Mouse (Mus musculus) layer of hippocampus, adult 18-20 months (tissue): Measurements from ENCODE around the gene Pias1. TPM values are rescaled to one million over a fixed set of nuclear protein-coding genes. Genes with fewer than 3 reads are reported as not detected.
"Not testable (repeated sequence)": the region's sequence is repeated elsewhere in the genome, so short reads cannot be mapped to it uniquely, and the experiment has no call there.

Experiments used
- DNase-seq, 2 experiments: peaks; one replicate each; pipeline ENCODE4 v3.0.0; 2022; ENCODE audit warnings: low spot score in 2 of 2
- total RNA-seq, 2 experiments: library from RNA; stranded (reverse); gene quantifications; 2 replicates each; pipeline ENCODE4 v1.2.3; 2021

The Pias1 gene
- total RNA-seq, 2 experiments from 2014 or later: 68.0 to 70.8 TPM

- no peak for DNase-seq
Observed at GRCm38 (mm10) chr9:62945346-62945745, 42.4 kb downstream of the Pias1 start.

DNA sequence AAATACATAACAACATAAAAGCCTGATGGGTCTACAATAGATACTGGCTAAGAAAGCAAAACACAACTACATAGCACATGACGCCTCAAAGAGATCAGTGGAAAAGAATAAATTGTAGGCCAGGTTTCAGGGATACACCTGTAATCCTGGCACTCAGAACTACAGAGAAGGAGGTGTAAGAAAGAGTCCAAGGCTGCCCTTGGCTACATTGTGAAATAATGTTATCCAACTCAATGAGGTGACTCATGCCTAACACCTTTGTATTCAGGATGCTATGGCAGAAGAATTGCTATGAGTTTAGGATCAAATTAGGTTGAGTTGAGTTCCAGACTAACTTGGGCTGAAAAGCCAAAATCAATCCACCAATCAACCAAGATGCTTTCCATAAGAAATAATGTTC is 43.7 kb downstream of the Pias1 start:
- DNase-seq: no peak

DNA sequence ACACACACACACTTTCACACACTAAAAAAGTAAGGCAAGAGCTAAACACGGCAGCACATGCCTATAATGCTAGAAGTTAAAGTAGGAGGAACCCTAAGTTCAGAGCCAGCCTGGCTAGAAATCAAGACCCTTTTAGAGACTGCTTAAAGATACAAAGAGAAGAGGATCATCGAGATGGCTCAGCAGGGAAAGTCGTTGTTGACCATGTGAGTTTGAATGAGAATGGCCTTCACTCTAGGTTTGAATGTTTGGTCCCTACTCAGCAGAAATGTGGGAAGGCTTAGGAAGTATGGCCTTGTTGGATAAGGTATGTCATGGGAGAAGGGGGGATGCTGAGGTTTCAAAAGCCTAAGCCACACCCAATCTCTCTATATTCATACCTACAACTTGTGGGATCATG is 46.8 kb downstream of the Pias1 start:
- DNase-seq: no peak

GRCm38 (mm10) chr9:62935854-62936253 is 51.9 kb downstream of the Pias1 start:
- DNase-seq: peak in 1 of 2 experiments; percentile 18

GRCm38 (mm10) chr9:62934700-62935400 is 52.9 kb downstream of the Pias1 start:
- no peak for DNase-seq

- DNase-seq: no peak
Observed at GRCm38 (mm10) chr9:62932575-62933339, 55.0 kb downstream of the Pias1 start.

- DNase-seq: peak in 1 of 2 experiments; percentile 25
Observed at GRCm38 (mm10) chr9:62924886-62925610, 62.7 kb downstream of the Pias1 start.

DNA sequence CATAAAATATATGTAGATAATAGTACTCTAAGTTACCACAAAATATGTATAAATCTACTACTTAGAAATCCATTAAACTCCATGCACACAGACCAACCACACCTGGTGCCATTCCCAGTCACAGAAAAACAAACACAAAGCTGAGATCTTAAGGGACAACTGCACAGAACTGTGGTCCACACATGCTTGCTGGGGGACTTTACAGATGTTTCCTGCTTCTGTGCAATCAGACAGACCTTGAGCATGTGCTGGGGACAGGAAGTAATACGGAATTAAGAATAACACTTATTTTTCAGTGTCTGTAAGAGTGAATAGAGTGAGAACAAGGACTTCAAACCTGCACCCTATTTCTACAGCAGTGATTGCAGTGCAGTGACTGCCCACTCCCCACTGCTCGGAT is 66.8 kb downstream of the Pias1 start:
- DNase-seq: no peak

DNA sequence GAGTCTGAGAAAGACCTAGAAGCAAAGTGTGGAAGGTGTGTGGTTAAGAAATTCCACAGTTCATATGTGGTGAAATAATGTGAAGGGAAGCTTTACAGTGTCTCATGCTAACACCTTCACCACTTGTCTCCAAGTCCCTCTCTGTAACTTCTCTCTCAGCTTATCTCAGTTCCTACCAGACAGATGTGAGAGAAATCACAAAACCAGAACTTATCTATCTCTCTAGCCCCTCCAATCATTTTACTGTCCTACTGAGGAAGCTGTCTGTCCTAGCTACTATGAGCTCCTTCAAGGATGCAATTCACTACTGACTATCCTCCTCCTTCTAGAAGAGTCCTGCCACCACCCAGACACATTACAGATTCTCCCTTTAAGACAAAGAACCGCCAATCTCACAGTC is 70.7 kb downstream of the Pias1 start:
- no peak for DNase-seq

GRCm38 (mm10) chr9:62913390-62914069 is 74.2 kb downstream of the Pias1 start:
- DNase-seq: no peak

DNA sequence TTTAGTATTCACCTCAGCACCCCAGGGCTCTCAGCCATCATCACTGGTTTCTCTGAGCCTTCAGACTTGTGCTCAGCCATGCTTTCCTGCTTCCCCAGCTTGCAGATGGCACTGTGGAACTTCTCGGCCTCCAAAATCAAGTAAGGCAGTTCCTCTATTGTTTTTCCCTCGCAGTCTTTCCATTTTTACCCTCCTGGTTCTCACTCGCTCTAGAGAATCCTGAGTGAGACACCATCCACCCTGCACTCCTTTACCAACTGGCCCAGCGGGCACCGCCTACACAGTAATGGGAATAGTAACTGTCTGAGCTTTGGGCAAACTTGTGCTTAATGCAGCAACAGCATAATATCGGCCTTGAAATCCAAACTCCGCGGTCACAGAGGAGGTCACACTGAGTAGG is 82.7 kb downstream of the Pias1 start:
- DNase-seq: peak in 1 of 2 experiments; percentile 25

- DNase-seq: no peak
Observed at GRCm38 (mm10) chr9:62903841-62904240, 83.9 kb downstream of the Pias1 start.

GRCm38 (mm10) chr9:62901736-62902135 is 86.0 kb downstream of the Pias1 start:
- DNase-seq: no peak

- no peak for DNase-seq
Observed at GRCm38 (mm10) chr9:62894486-62894885, 93.2 kb downstream of the Pias1 start.

GRCm38 (mm10) chr9:62881871-62882270 is 105.9 kb downstream of the Pias1 start:
- DNase-seq: peak in 1 of 2 experiments; percentile 31

- no peak for DNase-seq
Observed at GRCm38 (mm10) chr9:62877825-62878224, 109.9 kb downstream of the Pias1 start.

GRCm38 (mm10) chr9:62876966-62877616 is 110.6 kb downstream of the Pias1 start:
- DNase-seq: no peak

DNA sequence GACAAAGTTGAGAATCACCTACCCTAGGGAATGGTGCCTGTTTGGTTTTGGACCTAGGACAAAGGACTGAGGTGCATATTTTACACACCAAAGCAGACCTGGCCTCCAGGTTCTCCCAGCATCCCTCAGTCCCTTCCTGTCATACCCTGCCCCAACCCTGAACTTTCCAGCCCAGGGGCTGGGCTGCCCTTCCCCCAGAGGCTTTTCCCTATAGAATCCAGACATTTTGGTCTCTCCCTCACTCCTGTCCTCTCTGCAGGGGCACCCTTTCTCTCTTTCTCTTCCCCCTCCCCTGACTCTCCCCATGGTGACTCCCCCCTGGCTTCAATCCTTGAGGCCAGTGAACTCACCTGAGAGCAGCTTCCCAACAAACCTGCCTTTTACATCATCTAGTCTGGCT is 117.0 kb downstream of the Pias1 start:
- no peak for DNase-seq

DNA sequence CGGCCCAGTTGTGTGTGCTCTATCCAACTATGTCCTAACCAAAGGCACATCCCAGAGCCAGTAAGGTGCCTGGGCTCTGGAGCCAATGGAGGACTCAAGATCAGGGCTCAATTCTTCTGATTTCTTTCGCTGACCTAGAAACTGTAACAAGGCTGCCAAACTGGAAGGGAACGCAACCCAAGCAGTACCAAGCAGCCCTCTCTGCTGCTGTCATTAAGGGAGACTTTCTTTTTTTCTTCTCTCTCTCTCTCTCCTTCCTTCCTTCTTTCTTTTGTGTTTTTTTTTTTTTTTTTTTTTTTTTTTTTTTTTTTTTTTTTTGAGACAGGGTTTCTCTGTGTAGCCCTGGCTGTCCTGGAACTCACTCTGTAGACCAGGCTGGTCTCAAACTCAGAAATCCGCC is 118.5 kb downstream of the Pias1 start:
- DNase-seq: not testable (repeated sequence)

DNA sequence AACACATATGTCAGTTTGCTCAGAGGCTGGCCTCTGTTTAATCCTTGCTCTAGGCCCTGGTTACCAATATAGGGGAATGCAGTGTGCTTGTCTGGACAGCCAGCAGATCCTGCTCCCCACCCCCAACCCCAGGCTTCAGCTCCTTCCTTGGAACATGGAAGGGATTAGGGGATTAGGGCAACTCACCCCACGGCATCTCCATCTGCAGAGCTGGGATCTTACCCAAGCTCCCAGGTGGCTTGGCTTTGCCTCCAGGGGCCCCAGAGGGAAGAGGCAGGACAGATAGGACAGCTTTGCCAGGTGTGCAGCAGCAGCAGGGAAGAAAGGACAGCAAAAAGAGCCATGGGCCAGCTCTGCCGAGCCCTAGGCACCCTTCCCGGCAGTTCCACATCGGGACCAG is 126.9 kb downstream of the Pias1 start:
- DNase-seq: no peak

- DNase-seq: not testable (repeated sequence)
Observed at GRCm38 (mm10) chr9:62860102-62860501, 127.6 kb downstream of the Pias1 start.
